Mouse (Mus musculus) heart, postnatal 0 days (tissue): Measurements from ENCODE around the gene Pigw. TPM values are rescaled to one million over a fixed set of nuclear protein-coding genes. Genes with fewer than 3 reads are reported as not detected.
"Not testable (repeated sequence)": the region's sequence is repeated elsewhere in the genome, so short reads cannot be mapped to it uniquely, and the experiment has no call there.

ENCODE experiments used
- ATAC-seq: fragments of 200-750 bp; cut with Nextera tagmentation; 2 replicates; pipeline ENCODE4 v1.8.0; 2017; ENCODE audit warnings: low read depth, moderate number of reproducible peaks, moderate library complexity; ENCODE audit not compliant: insufficient read depth
- DNase-seq: peaks from one replicate; pipeline ENCODE4 v3.0.0-alpha.2; 2016; ENCODE audit warnings: low spot score
- H3K27ac ChIP-seq: fragments of 300-500 bp; sonication (generic); 2 replicates; pipeline ENCODE4 v1.5.1; 2014; ENCODE audit warnings: low read depth, mild to moderate bottlenecking
- H3K27me3 ChIP-seq: fragments of 300-500 bp; sonication (generic); 2 replicates; pipeline ENCODE4 v1.6.1; 2014; ENCODE audit warnings: low read length, mixed read lengths; ENCODE audit not compliant: control insufficient read depth, insufficient read depth
- H3K36me3 ChIP-seq: fragments of 300-500 bp; sonication (generic); replicated peaks from 2 replicates; pipeline ENCODE4 v1.6.1; 2014; ENCODE audit warnings: low read length, mixed read lengths; ENCODE audit not compliant: control insufficient read depth, insufficient read depth
- H3K4me1 ChIP-seq: fragments of 300-500 bp; sonication (generic); 2 replicates; pipeline ENCODE4 v1.6.1; 2014; ENCODE audit warnings: antibody characterized with exemption; ENCODE audit not compliant: control insufficient read depth, insufficient read depth
- H3K4me2 ChIP-seq: fragments of 300-500 bp; sonication (generic); 2 replicates; pipeline ENCODE4 v1.6.1; 2014; ENCODE audit warnings: low read depth, mild to moderate bottlenecking, low read length, moderate library complexity
- H3K4me3 ChIP-seq: fragments of 300-500 bp; sonication (generic); 2 replicates; pipeline ENCODE4 v1.5.1; 2014; ENCODE audit warnings: low read depth, low read length
- H3K9ac ChIP-seq: fragments of 300-500 bp; sonication (generic); replicated peaks from 2 replicates; pipeline ENCODE4 v1.6.1; 2014; ENCODE audit warnings: low read depth, low read length, mixed read lengths
- H3K9me3 ChIP-seq: fragments of 300-500 bp; sonication (generic); replicated peaks from 2 replicates; pipeline ENCODE4 v1.6.1; 2016; ENCODE audit warnings: low read length; ENCODE audit not compliant: control insufficient read depth
- CTCF ChIP-seq: IDR thresholded peaks from 2 replicates; pipeline ENCODE4 v1.5.1; 2016; ENCODE audit warnings: antibody characterized with exemption, control low read depth, low read depth
- EP300 ChIP-seq: IDR thresholded peaks from 2 replicates; pipeline ENCODE4 v1.6.1; 2016; ENCODE audit warnings: antibody characterized with exemption, low read depth
- WGBS: fragments of 180-500 bp; shearing (Covaris S2); extraction: QIAGEN DNeasy Blood & Tissue Kit; methylation state at CpG from one replicate; pipeline ENCODE4 v1.1.7; 2014; 5-methylcytosine and 5-hydroxymethylcytosine counted together
- polyA plus RNA-seq: library from polyadenylated mRNA; unstranded; fragments of >200 nt; fragmentation: Nextera tagmentation; extraction: Ambion mirVana; gene quantifications from 2 replicates; pipeline ENCODE4 v1.2.1, GENCODE M21; 2015
- total RNA-seq: library from RNA; depleted of rRNA; stranded (reverse); fragments of >200 nt; gene quantifications from 2 replicates; pipeline ENCODE4 v1.2.3, GENCODE M21; 2014; ENCODE audit warnings: low replicate concordance

The Pigw gene
- total and polyA plus RNA-seq, 2 experiments from 2014 or later: 2.1 to 2.5 TPM

DNA sequence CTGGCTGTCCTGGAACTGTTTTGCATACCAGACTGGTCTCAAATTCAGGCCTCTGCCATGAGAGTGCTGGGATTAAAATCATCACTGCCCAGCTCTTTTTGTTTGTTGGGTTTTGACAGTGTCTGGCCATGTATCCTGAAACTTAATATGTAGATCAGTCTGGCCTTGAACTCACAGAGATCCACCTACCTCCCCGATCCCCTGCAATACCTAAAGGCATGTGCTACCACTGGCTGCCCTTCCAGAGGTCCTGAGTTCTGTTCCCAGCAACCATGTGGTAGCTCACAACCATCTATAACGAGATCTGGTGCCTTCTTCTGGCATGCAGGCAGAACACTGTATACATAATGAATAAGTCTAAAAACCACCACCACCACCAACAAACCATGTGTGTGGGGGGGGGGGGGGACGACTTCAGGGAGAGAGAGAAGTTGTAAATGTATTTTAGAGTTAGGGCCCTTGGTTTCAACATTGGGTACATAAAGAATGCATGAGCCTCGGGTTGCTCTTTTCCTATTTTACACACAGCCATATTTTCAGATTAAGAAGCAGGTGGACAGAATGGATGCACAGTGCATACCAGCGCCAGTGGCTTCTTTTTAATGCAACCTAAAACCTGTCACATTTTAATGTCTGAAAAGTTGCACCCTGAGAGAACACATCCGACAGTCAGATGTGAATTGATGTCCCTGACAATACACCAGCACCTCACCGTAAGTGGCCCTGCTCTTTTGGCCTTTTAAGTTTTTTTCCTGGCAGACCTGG is 896 bp downstream of the Pigw start:
- Histone ChIP-seq H3K4me2 (peak overlapping the region; percentile 100), H3K9me3 (no peaks in the 10 kb centered on the region), H3K4me1 (peaks cover 8% of the 10 kb centered on the region), H3K27ac (peak overlapping the region; percentile 94), H3K4me3 (peak overlapping the region; percentile 96), H3K27me3 (no peaks in the 10 kb centered on the region), H3K36me3 (peaks cover 14% of the 10 kb centered on the region; the same call in 1 of the 2 replicates), H3K9ac (peak overlapping the region; percentile 83)
- DNase-seq: no peak
- no peak for ATAC-seq
- TF ChIP-seq EP300 (no peak), CTCF (no peak)
- WGBS: 18% methylated on average over 7 of the region's 7 CpGs

DNA sequence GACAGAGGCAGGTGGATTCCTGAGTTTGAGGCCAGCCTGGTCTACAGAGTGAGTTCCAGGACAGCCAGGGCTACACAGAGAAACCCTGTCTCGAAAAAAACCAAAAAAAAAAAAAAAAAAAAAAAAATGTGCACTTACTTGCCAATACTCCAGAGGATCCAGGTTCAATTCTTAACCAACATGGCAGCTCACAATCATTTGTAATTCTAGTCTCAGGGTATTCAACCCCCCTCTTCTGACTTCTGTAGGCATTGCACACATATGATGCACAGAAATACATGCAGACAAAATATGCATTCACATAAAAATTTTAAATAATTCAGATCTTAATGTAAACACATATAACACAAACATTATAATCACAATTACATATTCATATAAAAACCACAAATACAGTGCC is 4.1 kb downstream of the Pigw start:
- not testable (repeated sequence) for H3K4me2 ChIP-seq, H3K27ac ChIP-seq, H3K9ac ChIP-seq, DNase-seq, H3K9me3 ChIP-seq, ATAC-seq, H3K27me3 ChIP-seq, H3K36me3 ChIP-seq, H3K4me3 ChIP-seq
- WGBS: no CpG with 5 or more reads among the region's 1 CpGs
- peaks cover 10% of the 10 kb centered on the region for H3K4me1 ChIP-seq

DNA sequence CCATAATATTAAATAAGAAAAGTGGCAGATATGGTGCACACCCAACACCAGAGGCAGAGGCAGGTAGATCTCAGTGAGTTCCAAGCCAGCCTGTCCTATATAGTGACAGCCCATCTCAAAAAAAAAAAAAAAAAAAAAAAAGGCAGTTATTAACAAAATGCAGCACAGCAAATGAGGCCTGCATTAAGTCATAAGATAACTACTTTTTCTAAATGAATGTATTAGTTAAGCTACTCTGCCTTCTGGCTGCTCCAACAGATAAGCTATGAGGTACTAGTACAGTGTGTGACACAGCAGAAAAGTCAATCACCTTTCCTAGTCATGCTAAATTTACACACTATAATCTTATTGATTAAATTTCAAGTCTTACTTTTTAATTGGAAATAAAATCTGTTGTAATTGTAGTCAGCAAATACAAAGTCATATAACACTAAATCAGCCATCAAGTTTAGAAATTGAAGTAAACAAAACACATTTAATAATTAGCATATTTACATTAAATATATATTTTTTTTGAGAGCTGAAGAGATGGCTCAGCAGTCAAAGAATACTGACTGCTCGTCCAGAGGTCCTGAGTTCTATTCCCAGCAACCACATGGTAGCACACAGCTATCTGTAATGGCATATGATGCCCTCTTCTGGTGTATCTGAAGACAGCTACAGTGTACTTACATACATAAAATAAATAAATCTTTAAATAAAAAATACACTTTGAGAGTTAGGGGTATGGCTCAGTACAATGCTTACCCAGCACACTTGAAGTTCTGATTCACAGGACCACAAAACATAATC is 6.8 kb downstream of the Pigw start:
- ATAC-seq: no peak
- H3K9ac ChIP-seq: no peak overlapping the region

DNA sequence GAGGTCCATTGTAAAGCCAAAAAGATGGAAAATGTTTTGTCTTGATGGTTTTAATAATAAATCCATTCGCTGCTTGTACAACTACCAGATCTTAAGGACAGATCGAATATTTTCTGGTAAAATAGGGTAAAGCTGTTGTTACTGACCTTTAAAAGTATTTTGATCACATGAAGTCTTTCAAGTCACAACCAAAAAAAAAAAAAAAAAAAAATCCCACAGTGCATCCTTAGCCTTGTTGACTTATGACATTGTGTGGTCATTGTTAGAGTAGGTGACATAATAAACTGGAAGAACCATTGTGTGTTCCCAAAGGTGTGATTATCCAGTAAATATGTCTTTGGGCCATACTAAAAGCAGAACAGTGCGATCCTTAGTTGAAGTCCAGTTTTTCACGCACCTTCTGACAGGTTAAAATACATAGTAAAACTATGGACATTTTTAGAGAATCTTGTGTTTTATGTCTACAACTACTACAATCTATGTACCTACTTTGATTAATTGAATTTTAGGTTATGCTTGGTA is 8.5 kb downstream of the Pigw start:
- H3K4me1 ChIP-seq: peaks cover 19% of the 10 kb centered on the region; the same call in 1 of the 2 replicates
- peak overlapping the region; percentile 92 for H3K9ac ChIP-seq
- peak overlapping the region; percentile 99 for H3K27ac ChIP-seq
- peak overlapping the region; percentile 72 for H3K4me2 ChIP-seq
- no peak for TF ChIP-seq EP300
- TF ChIP-seq CTCF: no peak
- WGBS: 74% methylated on average over 4 of the region's 4 CpGs
- peak overlapping the region; percentile 78 for H3K4me3 ChIP-seq
- no peaks in the 10 kb centered on the region for H3K36me3 ChIP-seq
- DNase-seq: no peak
- H3K9me3 ChIP-seq: no peaks in the 10 kb centered on the region
- ATAC-seq: no peak
- no peaks in the 10 kb centered on the region for H3K27me3 ChIP-seq

More for the DNA sequence above, 6.8 kb downstream of the Pigw start:
- H3K9me3 ChIP-seq: no peaks in the 10 kb centered on the region
- peaks cover 9% of the 10 kb centered on the region; the same call in 1 of the 2 replicates for H3K4me1 ChIP-seq
- no peak overlapping the region for H3K4me2 ChIP-seq
- H3K27me3 ChIP-seq: no peaks in the 10 kb centered on the region
- no peak overlapping the region for H3K4me3 ChIP-seq
- WGBS: 74% methylated on average over 1 of the region's 1 CpGs
- H3K27ac ChIP-seq: no peak overlapping the region
- TF ChIP-seq EP300 (no peak), CTCF (no peak)
- no peak for DNase-seq
- peaks cover 5% of the 10 kb centered on the region; the same call in 1 of the 2 replicates for H3K36me3 ChIP-seq

DNA sequence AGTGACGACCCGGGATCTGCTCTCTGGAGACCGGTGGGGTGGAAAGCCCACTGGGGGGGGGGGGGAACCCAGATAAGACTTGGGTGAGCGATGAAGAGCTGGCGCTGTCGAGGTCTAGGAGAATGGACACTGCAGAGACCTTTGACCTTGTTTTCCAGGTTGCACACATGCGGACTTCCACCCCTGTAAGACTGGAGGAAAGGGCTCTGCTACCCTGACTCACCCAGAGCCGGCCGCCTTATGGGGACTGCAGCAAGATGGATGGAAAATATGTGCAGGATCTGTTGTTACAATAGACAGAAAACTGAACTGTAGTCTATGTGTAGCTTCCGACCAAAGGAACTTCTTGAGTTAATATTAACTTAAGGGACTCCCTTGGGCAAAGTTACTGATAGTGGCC is 9.0 kb downstream of the Pigw start:
- peak overlapping the region; percentile 72 for H3K4me2 ChIP-seq
- under 1% methylated on average over 10 of the region's 10 CpGs for WGBS
- DNase-seq (peak; percentile 46), ATAC-seq (peak; percentile 35)
- H3K4me1 ChIP-seq: peaks cover 19% of the 10 kb centered on the region; the same call in 1 of the 2 replicates
- H3K36me3 ChIP-seq: no peaks in the 10 kb centered on the region
- H3K27me3 ChIP-seq: no peaks in the 10 kb centered on the region
- peak overlapping the region; percentile 99 for H3K27ac ChIP-seq
- peak overlapping the region; percentile 92 for H3K9ac ChIP-seq
- H3K9me3 ChIP-seq: no peaks in the 10 kb centered on the region
- H3K4me3 ChIP-seq: peak overlapping the region; percentile 78
- TF ChIP-seq EP300 (no peak; the same call in 1 of the 2 replicates), CTCF (no peak)
